Mouse (Mus musculus) layer of hippocampus, postnatal 10 days (tissue): ENCODE measurements around the gene Cym. TPM values are rescaled to one million over a fixed set of nuclear protein-coding genes. Genes with fewer than 3 reads are reported as not detected.

Experiments used
- DNase-seq, 2 experiments: peaks; one replicate each; pipeline ENCODE4 v3.0.0; 2021; ENCODE audit warnings: low spot score in 2 of 2
- long read RNA-seq: library from polyadenylated mRNA; stranded (forward); transcript quantifications from one replicate; pipeline ENCODE4 v2.0.0, GENCODE M21; 2023
- total RNA-seq, 2 experiments: library from RNA; stranded (reverse); gene quantifications; 2 replicates each; pipeline ENCODE4 v1.2.3; 2021

The Cym gene
- total RNA-seq: not detected
- long read RNA-seq: 0 reads

DNA sequence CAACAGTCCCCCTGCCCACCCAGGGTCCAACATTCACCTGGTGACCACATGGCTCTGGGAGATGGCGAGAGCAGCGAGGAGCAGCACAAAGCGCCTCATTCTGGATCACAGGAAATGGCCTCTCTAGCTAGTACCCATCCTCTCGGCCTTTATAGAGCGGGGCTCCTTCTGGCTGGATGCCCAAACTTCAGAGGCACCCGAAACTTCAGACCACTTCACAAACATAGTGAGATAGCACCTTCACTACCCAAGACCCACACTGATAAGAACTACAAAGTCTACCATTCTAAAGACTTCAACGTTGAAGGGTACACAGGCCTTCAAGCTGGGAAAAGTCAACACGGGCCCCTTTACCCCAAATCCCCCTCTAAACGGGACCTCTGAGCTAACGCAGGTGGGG, at the start of gene Cym:
Gene Cym (minus strand): TSS at position 125 of the 400 bp plus-strand sequence.
- no peak for DNase-seq

DNA sequence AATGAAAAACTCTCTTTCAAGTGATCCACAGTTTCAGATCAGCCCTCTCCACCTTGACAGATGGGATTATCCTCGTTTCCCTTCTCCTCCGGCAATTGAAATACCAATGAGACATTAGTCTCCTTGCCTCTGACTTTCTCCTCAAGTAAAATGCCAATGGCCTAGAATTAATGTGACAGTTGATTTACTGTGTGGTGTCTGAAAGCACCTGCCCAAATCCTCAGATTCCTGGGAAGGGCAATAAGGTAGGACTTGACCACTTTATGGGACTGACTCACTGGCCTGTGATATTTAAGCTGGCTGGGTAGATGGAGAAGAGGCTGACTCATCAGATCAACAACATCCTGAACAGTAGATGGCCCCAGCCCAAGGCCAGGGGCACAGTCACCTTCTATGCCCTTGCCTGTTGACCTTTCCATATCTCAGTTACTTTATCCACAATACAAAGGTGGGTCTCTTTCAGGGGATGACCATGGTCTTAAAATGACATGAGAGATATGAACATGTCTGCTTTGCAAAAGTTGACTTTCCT, 45.3 kb upstream of the Cym start:
- no peak for DNase-seq

DNA sequence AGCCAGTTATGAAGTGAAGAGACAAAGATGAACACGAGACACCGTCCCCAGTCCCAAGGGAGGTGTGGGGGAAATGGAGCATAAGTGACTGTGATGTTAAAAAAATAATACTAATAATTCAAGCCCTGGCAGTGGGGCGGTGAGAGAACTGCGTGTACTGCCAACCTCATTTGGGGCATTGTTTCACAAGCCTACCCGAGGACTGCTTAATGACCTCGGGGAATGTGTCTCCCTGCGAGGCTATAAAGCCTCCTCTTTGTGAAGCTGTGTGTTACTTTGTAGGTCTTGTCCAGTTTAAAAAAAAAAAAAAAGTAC, 40.3 kb upstream of the Cym start:
- DNase-seq: no peak

DNA sequence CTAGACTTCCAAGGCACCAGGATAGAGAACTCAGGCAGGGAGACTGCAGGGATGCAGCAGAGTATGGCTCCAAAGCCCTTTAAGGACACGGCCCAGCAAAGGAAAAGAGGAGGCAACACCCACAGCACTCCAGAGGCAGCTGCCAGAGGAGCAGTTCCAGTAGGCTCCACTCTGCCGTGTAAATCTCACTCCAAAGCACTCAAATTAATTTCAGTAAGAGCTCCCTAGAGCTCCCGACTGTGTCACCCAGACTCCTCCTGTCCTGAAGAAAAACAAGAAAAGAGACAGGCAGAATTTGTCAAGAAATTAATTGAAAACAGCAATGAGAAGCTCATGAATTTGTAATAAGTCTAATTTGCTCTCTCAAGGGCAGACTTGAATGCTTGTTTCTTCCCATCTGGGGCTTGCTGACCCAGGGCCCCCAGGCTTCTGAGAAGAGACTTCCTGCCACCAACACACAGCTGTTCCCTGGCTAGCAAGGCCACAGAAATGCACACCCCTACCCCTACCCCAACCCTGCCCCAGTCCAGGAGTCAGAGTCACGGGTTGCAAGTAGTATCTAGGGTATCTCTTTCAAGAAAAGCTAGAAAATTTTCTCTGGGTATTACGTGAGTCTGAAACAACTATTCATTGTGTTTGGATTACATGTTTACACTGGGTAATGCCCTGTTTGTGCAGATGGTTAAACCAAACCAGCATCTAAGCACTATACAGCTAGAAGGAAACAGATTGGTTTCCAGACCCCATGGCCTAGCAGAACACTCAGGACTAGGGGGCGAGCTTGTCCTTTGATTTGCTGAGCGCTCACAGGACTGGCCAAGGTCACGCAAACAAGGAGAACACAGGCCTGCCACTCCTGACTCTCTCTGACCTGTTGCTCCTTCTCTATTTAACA, 39.7 kb upstream of the Cym start:
- peak in 1 of 2 experiments; percentile 35 for DNase-seq

DNA sequence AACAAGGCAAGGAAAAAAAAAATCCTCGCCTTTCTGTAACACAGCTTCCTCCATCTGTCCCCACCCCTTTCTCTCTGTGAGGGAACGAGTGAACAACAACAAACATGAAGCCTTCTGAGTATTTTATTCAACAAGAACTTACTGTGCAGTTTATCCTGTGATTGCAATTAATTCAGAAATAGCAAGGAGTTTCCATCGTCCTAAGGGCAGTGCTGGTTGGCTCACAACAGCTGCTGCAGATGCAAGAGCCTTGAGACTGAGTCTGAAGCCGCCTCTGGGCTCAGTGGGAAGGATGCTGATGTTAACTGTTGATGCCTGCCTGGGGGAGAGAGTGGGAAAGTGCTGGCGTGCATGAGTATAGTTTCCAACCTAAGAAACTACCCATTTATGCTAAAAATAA, 36.4 kb upstream of the Cym start:
- DNase-seq: no peak

DNA sequence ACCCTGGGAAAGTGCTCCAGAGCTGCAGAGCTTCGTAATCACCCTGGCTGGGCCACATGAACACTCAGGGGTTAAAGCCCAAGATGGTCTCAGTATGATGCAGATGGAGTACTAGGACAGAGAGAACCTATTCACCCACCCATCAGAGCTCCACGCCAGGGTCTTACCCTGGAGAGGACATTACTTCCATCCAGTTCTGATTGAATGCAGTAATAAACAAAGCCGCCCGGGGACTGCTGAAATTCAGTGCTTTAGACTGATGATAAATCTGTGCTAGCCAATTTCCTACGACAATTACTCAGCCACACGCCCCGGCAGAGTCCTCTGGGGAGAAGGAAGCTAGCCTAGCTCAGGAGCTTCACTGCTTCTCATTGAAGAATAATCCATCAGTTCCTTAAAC, 35.2 kb upstream of the Cym start:
- DNase-seq: no peak

DNA sequence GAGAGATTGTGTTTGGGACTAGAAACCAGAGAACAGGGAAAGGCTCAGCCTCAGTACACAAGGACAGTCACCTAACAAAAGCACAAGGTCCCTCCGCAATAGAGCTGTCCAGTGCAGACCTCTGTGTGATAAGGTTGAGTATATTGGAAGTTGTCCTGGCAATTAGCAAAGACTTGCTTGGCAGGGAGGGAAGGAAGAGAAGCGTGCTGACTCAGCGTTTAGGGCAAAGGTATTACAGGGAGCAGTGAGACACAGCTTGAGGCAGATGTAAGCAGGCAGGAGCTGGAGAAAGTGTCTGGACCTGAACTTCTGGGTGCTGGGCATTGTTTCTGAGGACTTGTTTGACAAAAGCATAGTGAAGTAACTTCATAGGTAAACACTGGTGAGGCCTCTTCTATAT, 34.5 kb upstream of the Cym start:
- DNase-seq: no peak

DNA sequence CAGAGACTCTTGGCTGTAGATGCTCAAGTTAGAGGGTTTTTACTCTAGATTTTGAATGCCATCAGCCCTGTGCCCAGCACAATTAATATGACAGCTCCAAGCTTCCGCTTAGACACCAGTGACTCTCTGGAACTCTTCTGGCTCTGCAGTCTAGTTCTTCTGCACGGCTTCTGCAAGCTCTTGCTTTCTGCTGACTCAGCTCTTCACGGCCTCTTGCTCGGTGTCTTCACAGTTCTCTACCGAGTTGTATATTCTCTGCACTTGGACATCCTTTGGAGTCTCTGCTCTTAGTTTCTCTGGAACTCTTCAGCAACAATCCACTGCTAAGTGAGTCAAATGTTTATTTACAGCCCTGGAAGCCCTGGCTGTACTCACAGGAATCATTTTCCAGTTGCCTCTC, 32.4 kb upstream of the Cym start:
- no peak for DNase-seq

DNA sequence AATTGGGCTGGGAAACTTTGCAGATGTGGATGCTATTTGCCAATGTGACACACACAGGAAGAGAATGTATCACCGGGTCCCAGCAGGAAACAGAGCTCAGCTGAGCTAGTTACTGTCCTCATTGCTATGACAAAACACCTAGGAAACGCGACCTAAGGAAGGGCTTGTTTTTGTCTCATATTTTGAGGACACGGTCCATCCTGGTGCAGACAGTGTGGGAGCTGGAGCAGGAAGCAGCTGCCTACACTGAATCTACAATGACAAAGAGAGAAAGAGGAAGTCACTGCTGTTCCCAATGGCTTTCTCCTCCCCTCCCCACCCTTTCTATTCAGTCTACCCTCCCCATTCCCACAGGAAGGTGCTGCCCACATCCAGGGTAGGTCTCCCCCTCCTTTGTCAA, 30.5 kb upstream of the Cym start:
- no peak for DNase-seq

DNA sequence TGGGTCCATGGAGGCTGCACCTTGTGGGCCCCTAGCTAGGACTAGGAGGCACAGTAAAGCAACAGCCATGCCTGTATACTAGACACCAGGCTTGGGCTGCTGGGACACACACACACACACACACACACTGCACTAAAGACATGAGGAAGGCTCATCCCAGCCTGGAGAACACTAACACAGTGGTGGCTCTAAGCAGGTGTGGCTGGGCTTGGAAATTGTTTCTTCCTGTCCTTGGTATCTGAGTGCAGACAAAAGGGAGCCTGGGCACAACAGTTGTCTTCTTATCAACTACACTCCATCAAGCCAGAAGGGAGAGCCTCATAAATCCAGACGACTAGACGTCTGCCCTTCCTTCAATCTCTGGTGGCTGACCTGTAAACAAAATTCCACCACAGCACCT, 28.8 kb upstream of the Cym start:
- no peak for DNase-seq

DNA sequence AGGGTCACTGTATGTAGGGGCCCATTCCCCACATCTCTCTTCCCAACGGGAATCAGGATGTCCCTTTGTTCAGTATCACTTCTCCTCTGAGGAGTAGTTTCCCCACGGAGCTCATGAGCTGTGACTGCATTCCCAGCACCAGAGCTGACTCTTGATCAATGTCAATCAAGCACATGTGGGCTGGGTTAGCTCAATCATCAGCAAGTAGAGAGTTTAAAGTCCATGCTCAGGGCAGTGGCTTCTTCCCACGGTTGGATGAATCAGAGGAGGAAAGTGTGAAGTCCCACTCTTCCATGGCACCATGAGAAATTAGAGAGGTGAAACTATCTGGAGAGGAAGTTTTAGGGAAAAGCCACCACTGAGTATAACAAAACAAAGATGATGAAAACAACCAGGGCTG, 27.5 kb upstream of the Cym start:
- no peak for DNase-seq

DNA sequence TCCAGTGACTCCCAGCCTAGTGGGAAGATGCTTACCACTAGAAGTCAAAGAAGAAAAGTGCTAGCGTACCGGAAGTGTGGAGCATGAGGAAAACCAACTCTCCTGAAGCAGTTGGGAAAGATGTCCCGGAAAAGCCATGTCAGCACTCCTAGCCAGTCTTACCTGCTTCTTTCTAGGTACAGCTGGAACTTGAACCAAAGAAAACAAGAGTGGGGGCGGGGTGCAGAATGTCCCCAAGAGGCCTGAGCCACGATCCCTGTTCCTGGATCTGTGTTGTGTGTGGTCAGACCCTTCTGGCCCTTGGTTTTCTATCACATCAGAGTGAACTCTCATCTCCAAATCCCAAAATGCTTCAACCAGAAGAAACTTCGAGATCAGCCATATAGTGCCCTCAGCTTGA, 25.3 kb upstream of the Cym start:
- DNase-seq: no peak

DNA sequence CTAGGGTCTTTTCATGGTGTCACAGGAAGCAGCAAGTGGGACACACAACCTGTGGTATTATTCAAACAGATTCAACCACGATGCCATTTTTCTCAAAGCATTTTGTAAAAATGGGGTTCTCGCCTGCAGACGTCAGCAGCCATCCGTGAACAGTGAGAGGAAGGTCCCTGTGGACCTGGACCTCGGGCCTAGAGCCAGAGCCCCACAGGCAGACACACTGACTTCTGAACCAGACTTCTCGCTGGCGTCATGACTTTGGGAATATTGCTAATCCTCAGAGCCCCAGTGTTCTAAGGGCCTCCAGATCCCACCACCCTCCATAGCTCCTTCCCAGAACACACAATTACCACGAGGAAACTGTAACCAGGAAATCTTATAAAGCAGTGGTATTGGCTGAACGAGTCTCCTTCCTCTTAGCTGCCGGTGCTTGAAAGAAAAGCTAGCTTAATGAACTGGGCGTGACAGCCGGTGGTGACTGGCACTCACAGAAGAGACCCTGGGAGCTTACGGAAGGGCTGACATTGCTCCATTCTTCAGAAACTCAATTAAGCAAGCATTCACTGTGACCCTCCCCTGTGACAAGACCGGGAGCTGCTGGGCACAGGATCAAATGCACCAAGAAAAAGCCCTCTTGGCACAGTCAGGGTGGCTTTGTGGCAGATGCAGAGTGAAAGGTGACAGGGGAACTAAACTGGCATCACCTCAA, 20.0 kb upstream of the Cym start:
- DNase-seq: no peak

DNA sequence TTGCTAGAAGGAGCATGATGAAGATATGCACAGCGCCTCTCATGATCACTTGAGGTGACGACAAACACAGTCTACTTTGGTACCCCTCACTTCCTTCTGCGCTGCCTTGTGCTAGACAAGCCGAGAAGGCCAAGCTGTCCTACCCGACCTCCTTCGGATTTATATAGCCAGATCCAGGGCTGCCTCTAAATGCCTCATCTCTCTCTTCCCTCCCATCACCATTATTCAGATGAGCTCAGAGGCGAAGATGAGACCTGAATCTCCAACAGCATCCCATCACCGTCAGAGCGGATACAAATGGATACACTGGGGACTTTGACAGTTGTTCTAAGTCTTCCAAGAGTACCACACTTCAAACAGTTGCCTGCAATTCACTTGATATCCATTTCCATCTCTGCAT, 18.1 kb upstream of the Cym start, which contains the start of gene Prok1:
Gene Prok1 (minus strand): TSS at position 101 of the 400 bp plus-strand sequence.
- DNase-seq: no peak

DNA sequence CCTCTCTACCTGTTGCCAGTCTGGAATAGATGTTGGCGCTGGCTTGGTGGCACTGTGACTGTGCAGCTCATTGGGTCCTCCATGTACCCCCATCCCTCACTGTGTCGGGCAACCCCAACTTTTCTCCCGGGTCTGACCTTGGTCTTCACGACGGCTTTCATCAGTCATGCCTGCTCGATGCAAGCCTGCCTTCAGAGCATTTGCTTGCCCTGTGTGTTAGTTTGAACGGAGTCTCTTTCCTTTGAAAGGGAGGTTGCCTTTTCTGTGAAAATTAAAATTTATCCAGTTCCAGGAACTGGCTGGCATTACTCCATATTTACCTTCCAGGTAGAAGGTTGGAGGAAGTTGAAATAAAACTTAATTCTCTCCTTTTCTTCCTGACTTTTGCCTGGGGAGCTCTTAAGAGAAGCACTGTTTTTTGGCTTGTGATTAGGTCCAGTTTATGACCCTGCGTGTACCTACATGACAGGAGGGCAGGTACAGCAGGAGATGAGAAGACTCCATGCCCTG, 17.0 kb upstream of the Cym start:
- no peak for DNase-seq

DNA sequence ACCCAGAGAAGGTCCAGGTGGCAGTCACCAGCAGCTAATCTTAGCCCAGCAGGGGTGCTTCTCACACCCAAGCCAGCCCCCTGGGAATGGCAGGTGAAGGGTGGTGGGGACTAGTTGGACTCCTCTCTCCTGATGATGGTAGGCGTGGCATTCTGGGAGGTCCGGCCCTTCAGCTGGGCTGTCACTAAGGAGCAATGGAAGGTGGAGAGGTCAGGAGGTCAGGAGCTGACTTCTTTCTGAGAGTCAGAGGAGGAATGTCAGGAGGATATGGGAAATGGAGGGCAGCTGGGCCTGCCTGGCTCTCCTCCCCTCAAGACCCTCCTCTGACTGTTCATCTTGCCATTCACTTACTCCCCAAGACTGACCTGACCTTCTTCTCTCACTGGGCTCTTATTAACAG, 16.5 kb upstream of the Cym start:
- DNase-seq: no peak

DNA sequence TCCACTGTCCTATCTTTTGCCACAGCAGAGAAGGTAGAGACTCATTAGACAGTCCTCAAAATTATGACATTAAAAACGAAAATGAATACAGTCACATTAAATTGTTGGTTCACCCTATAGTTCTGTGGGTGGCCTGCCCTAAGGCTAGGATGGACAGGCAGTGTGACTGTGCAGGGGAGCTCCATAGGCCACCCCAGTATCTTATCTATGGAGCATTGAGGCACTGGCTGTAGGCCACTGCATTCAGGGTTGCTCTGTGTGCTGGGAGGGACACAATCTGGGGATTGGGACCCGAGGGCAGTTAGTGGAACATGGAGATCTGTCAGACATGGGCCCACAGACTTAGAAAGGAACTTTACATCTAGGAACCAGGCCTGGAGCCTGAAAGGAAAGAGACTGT, 12.4 kb upstream of the Cym start:
- DNase-seq: no peak

DNA sequence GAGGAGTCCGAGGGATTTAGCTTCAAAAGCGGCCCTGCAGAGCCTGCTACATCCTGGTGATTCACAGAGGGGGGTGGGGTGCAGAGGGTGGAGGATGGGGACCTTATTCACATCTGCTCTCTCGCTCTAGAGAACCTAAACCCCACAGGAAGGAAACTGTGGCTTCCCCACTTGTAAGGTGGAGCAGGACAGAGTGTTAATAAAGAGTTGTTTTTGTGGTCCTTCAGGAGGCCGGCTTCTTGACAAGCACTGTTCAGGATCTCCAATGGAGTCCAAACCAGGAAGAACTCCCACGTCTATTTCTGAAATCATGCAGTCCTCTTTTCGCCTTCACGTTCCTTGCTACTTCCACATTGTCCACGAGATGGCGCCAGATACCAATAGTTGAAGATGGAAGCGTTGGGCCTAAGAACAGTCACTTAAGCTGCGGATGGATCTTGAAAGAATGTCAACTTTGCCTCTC, 11.8 kb upstream of the Cym start:
- peak; percentile 94 to 95 for DNase-seq

DNA sequence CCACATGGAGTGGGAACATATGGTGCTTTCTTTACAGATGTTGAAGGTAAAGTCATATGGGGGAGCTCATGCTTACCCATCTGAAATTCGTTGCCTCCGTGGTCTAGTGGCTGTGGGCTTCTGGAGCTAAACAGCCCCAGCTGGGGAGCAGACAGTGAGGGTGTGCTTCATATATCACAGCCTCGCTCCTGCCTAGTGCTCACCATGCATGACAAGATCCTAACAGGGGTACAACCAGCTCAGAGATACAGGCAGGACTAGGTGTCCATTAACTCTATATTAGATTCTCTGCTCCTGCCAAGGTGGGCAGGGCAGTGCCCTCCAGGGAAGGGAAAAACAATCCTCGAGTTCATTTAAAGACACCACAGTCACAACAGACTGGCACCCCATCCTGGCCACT, 9.7 kb upstream of the Cym start:
- no peak for DNase-seq

DNA sequence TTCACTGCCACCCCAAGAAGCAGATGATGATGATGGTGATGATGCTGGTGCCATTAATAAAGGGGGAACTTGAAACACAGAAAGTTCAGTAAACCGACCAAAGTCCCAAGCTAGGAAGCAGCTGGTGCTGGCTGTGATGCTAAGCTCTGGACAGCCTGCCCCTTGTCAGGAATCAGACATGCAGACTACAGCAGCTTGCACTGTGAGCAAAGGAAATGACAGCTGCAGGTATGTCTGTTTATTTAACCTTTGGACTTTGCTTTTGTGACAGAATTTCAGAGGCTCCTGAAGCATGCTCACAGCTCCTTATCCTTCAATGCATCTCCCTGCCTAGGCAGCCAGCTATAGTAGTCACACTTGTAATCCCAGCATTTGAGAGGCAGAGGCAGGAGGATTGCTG, 9.0 kb upstream of the Cym start, which contains the start of gene A630076J17Rik:
Gene A630076J17Rik (plus strand): TSS at position 88 of the 400 bp plus-strand sequence.
- no peak for DNase-seq

DNA sequence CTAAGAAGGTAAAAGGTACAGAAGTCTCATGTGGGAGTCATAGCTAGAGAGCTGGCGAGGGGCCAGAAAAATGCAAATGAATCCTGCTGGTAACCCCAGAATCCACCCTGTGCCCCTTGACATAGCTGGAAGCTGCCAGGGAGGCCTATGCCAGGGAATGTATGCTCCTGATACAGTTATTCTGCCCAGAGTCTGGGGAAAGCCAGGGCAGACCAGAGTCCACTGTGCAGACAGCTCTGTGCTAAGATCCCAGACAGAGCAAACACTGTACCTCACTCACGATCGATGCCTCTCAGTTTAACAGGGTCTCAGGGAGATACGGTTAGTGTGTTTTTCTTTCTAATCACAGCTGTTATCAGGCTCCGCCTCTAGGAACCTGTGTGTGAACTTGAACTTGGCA, 8.3 kb upstream of the Cym start:
- DNase-seq: no peak

DNA sequence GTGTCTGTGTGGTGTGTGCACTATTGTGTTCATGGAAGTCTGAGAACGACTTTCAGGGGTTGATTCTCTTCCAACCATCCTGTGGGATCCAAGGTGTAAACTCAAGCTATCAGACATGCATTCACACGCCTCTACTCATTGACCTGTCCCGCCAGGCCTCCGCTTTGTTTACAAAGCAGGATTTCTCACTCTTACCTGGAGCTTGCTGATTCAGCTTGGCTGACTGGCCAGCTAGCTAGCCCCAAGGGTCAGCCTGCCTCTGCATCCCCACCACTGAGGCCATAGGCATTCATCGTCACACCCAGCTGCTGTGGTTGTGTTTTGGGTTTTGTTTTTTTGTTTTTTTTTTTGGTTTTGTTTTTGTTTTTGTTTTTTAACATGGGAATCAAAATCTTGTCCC, 7.7 kb upstream of the Cym start:
- no peak for DNase-seq
